Mouse (Mus musculus) adrenal gland, postnatal 36 days (tissue): ENCODE results near the gene Pla2g4f. TPM values are rescaled to one million over a fixed set of nuclear protein-coding genes. Genes with fewer than 3 reads are reported as not detected.

ENCODE experiments used
- DNase-seq, 2 experiments: peaks; one replicate each; pipeline ENCODE4 v3.0.0; 2021; ENCODE audit warnings: mixed read lengths in 1 of 2
- long read RNA-seq, 2 experiments: library from polyadenylated mRNA; stranded (forward); transcript quantifications; one replicate each; pipeline ENCODE4 v2.0.0; 2021; ENCODE audit warnings: borderline sequencing depth in 2 of 2
- total RNA-seq, 2 experiments: library from RNA; stranded (reverse); gene quantifications; 2 replicates each; pipeline ENCODE4 v1.2.3; 2021

Gene Pla2g4f
- not detected for total RNA-seq
- long read RNA-seq, experiment 1 = 0 reads
- long read RNA-seq, experiment 2 = 0 reads

- DNase-seq = no peak
Measured at GRCm38 (mm10) chr2:120313976-120314375, at the start of gene Pla2g4f. TSS of gene Pla2g4f (minus strand) at chr2:120314165.

GRCm38 (mm10) chr2:120360425-120360824 is 46.5 kb upstream of the Pla2g4f start:
- DNase-seq = no peak

- peak; percentile 91 to 94 for DNase-seq
Measured at GRCm38 (mm10) chr2:120352682-120353646, 39.0 kb upstream of the Pla2g4f start, which contains the start of gene Vps39. TSS of gene Vps39 (minus strand) at chr2:120353137.

GRCm38 (mm10) chr2:120351321-120351720 is 37.4 kb upstream of the Pla2g4f start:
- no peak for DNase-seq

GRCm38 (mm10) chr2:120348120-120348519 is 34.2 kb upstream of the Pla2g4f start:
- DNase-seq = peak; percentile 20 to 31

GRCm38 (mm10) chr2:120341741-120342140 is 27.8 kb upstream of the Pla2g4f start:
- DNase-seq = no peak

- DNase-seq = no peak
Measured at GRCm38 (mm10) chr2:120337886-120338285, 23.9 kb upstream of the Pla2g4f start.

GRCm38 (mm10) chr2:120331575-120331974 is 17.6 kb upstream of the Pla2g4f start:
- DNase-seq = no peak

GRCm38 (mm10) chr2:120315077-120315476 is 1.1 kb upstream of the Pla2g4f start:
- DNase-seq = no peak

GRCm38 (mm10) chr2:120314487-120314886 is 522 bp upstream of the Pla2g4f start:
- no peak for DNase-seq

- no peak for DNase-seq
Measured at GRCm38 (mm10) chr2:120312276-120312825, 1.6 kb downstream of the Pla2g4f start.

GRCm38 (mm10) chr2:120304113-120304512 is 9.9 kb downstream of the Pla2g4f start:
- DNase-seq = no peak

- DNase-seq = no peak
Measured at GRCm38 (mm10) chr2:120301076-120301475, 12.9 kb downstream of the Pla2g4f start.

- no peak for DNase-seq
Measured at GRCm38 (mm10) chr2:120299866-120300265, 14.1 kb downstream of the Pla2g4f start.

GRCm38 (mm10) chr2:120296160-120296559 is 17.8 kb downstream of the Pla2g4f start:
- DNase-seq = no peak

- peak; percentile 61 to 64 for DNase-seq
Measured at GRCm38 (mm10) chr2:120291471-120292078, 22.4 kb downstream of the Pla2g4f start.

GRCm38 (mm10) chr2:120288995-120289394 is 25.0 kb downstream of the Pla2g4f start, which contains the start of gene Pla2g4d:
TSS of gene Pla2g4d (minus strand) at chr2:120289197.
- no peak for DNase-seq

GRCm38 (mm10) chr2:120288401-120288800 is 25.6 kb downstream of the Pla2g4f start:
- no peak for DNase-seq

- no peak for DNase-seq
Measured at GRCm38 (mm10) chr2:120285639-120286038, 28.3 kb downstream of the Pla2g4f start.

GRCm38 (mm10) chr2:120284705-120285104 is 29.3 kb downstream of the Pla2g4f start:
- DNase-seq = no peak

GRCm38 (mm10) chr2:120284094-120284493 is 29.9 kb downstream of the Pla2g4f start:
- peak; percentile 37 to 64 for DNase-seq

GRCm38 (mm10) chr2:120283550-120283949 is 30.4 kb downstream of the Pla2g4f start:
- DNase-seq = peak; percentile 66 to 82

- DNase-seq = no peak
Measured at GRCm38 (mm10) chr2:120281221-120281620, 32.7 kb downstream of the Pla2g4f start.
